Mouse (Mus musculus): ENCODE data around the gene Alg14. TPM values are rescaled to one million over a fixed set of nuclear protein-coding genes. Genes with fewer than 3 reads are reported as not detected.

The Alg14 gene
- polyA plus RNA-seq, 1 experiment: 24.5 TPM

GRCm38 (mm10) chr3:121272577-121272976 lies 19.0 kb upstream of the Alg14 start:
- DNase-seq: no peak
- TF ChIP-seq POLR2A (IDR thresholded peaks at IDR 0.05; ENCODE audit: borderline replicate concordance, extremely low read depth, low read depth, low read length): no peak
- no peak for TF ChIP-seq CTCF (IDR thresholded peaks at IDR 0.05; ENCODE audit: insufficient read depth, low read length)
- Histone ChIP-seq H3K4me3 (replicated peaks; ENCODE audit: extremely low read depth, low read depth, low read length) (no peak overlapping the region), H3K4me1 (ENCODE audit: control insufficient read depth, insufficient read depth, low read length) (no peaks in the 10 kb centered on the region)
- 81% methylated on average over 2 of the region's 2 CpGs for WGBS

- 91% methylated on average over 2 of the region's 2 CpGs for WGBS
- H3K4me1 ChIP-seq (ENCODE audit: control insufficient read depth, insufficient read depth, low read length): no peaks in the 10 kb centered on the region
- TF ChIP-seq CTCF (IDR thresholded peaks at IDR 0.05; ENCODE audit: insufficient read depth, low read length) (no peak), POLR2A (IDR thresholded peaks at IDR 0.05; ENCODE audit: borderline replicate concordance, extremely low read depth, low read depth, low read length) (no peak)
- DNase-seq: no peak
- H3K4me3 ChIP-seq (replicated peaks; ENCODE audit: extremely low read depth, low read depth, low read length): no peak overlapping the region
Observed at GRCm38 (mm10) chr3:121274010-121274409, 17.6 kb upstream of the Alg14 start.

GRCm38 (mm10) chr3:121277009-121277408 lies 14.6 kb upstream of the Alg14 start:
- 67% methylated on average over 4 of the region's 4 CpGs for WGBS
- Histone ChIP-seq H3K4me1 (ENCODE audit: control insufficient read depth, insufficient read depth, low read length) (no peaks in the 10 kb centered on the region), H3K4me3 (replicated peaks; ENCODE audit: extremely low read depth, low read depth, low read length) (no peak overlapping the region)
- DNase-seq: no peak
- TF ChIP-seq POLR2A (IDR thresholded peaks at IDR 0.05; ENCODE audit: borderline replicate concordance, extremely low read depth, low read depth, low read length) (no peak), CTCF (IDR thresholded peaks at IDR 0.05; ENCODE audit: insufficient read depth, low read length) (no peak)

- DNase-seq: no peak
- no peak for TF ChIP-seq POLR2A (IDR thresholded peaks at IDR 0.05; ENCODE audit: borderline replicate concordance, extremely low read depth, low read depth, low read length)
- TF ChIP-seq CTCF (IDR thresholded peaks at IDR 0.05; ENCODE audit: insufficient read depth, low read length): no peak
- Histone ChIP-seq H3K4me3 (replicated peaks; ENCODE audit: extremely low read depth, low read depth, low read length) (no peak overlapping the region), H3K4me1 (ENCODE audit: control insufficient read depth, insufficient read depth, low read length) (no peaks in the 10 kb centered on the region)
- 70% methylated on average over 4 of the region's 4 CpGs for WGBS
Observed at GRCm38 (mm10) chr3:121277557-121277956, 14.0 kb upstream of the Alg14 start.

- H3K4me3 ChIP-seq (replicated peaks; ENCODE audit: extremely low read depth, low read depth, low read length): no peak overlapping the region
- WGBS: 88% methylated on average over 14 of the region's 14 CpGs
- no peak for DNase-seq
Observed at GRCm38 (mm10) chr3:121279679-121280078, 11.9 kb upstream of the Alg14 start.

GRCm38 (mm10) chr3:121282998-121283397 lies 8.6 kb upstream of the Alg14 start, which contains the start of gene Tmem56:
Tmem56 (minus strand) TSS chr3:121283098.
- 92% methylated on average over 4 of the region's 4 CpGs for WGBS
- TF ChIP-seq CTCF (IDR thresholded peaks at IDR 0.05; ENCODE audit: insufficient read depth, low read length) (no peak), POLR2A (IDR thresholded peaks at IDR 0.05; ENCODE audit: borderline replicate concordance, extremely low read depth, low read depth, low read length) (no peak)
- Histone ChIP-seq H3K4me1 (ENCODE audit: control insufficient read depth, insufficient read depth, low read length) (no peaks in the 10 kb centered on the region), H3K4me3 (replicated peaks; ENCODE audit: extremely low read depth, low read depth, low read length) (no peak within 1 kb of the TSS)
- no peak for DNase-seq

More at GRCm38 (mm10) chr3:121279679-121280078, 11.9 kb upstream of the Alg14 start:
- no peaks in the 10 kb centered on the region for H3K4me1 ChIP-seq (ENCODE audit: control insufficient read depth, insufficient read depth, low read length)
- TF ChIP-seq CTCF (IDR thresholded peaks at IDR 0.05; ENCODE audit: insufficient read depth, low read length) (no peak), POLR2A (IDR thresholded peaks at IDR 0.05; ENCODE audit: borderline replicate concordance, extremely low read depth, low read depth, low read length) (no peak)

- 79% methylated on average over 6 of the region's 6 CpGs for WGBS
- no peak for TF ChIP-seq CTCF (IDR thresholded peaks at IDR 0.05; ENCODE audit: insufficient read depth, low read length)
- TF ChIP-seq POLR2A (IDR thresholded peaks at IDR 0.05; ENCODE audit: borderline replicate concordance, extremely low read depth, low read depth, low read length): no peak
- Histone ChIP-seq H3K4me3 (replicated peaks; ENCODE audit: extremely low read depth, low read depth, low read length) (no peak overlapping the region), H3K4me1 (ENCODE audit: control insufficient read depth, insufficient read depth, low read length) (no peaks in the 10 kb centered on the region)
- no peak for DNase-seq
Observed at GRCm38 (mm10) chr3:121285219-121285618, 6.4 kb upstream of the Alg14 start.

GRCm38 (mm10) chr3:121287151-121287550 lies 4.4 kb upstream of the Alg14 start:
- DNase-seq: no peak
- WGBS: 99% methylated on average over 2 of the region's 2 CpGs
- Histone ChIP-seq H3K4me3 (replicated peaks; ENCODE audit: extremely low read depth, low read depth, low read length) (no peak overlapping the region), H3K4me1 (ENCODE audit: control insufficient read depth, insufficient read depth, low read length) (peaks cover 4% of the 10 kb centered on the region; the same call in 1 of the 2 replicates)
- TF ChIP-seq POLR2A (IDR thresholded peaks at IDR 0.05; ENCODE audit: borderline replicate concordance, extremely low read depth, low read depth, low read length) (no peak), CTCF (IDR thresholded peaks at IDR 0.05; ENCODE audit: insufficient read depth, low read length) (no peak)

- Histone ChIP-seq H3K4me1 (ENCODE audit: control insufficient read depth, insufficient read depth, low read length) (peaks cover 4% of the 10 kb centered on the region; the same call in 1 of the 2 replicates), H3K4me3 (replicated peaks; ENCODE audit: extremely low read depth, low read depth, low read length) (peak overlapping the region; percentile 17)
- TF ChIP-seq POLR2A (IDR thresholded peaks at IDR 0.05; ENCODE audit: borderline replicate concordance, extremely low read depth, low read depth, low read length) (no peak), CTCF (IDR thresholded peaks at IDR 0.05; ENCODE audit: insufficient read depth, low read length) (no peak)
- no peak for DNase-seq
- WGBS: 71% methylated on average over 8 of the region's 8 CpGs
Observed at GRCm38 (mm10) chr3:121290681-121291080, 892 bp upstream of the Alg14 start.

- no peak for DNase-seq
- H3K4me3 ChIP-seq (replicated peaks; ENCODE audit: extremely low read depth, low read depth, low read length): peak overlapping the region; percentile 54
- H3K4me1 ChIP-seq (ENCODE audit: control insufficient read depth, insufficient read depth, low read length): peaks cover 4% of the 10 kb centered on the region; the same call in 1 of the 2 replicates
- no peak for TF ChIP-seq POLR2A (IDR thresholded peaks at IDR 0.05; ENCODE audit: borderline replicate concordance, extremely low read depth, low read depth, low read length)
- no peak for TF ChIP-seq CTCF (IDR thresholded peaks at IDR 0.05; ENCODE audit: insufficient read depth, low read length)
- 4% methylated on average over 7 of the region's 7 CpGs for WGBS
Observed at GRCm38 (mm10) chr3:121291225-121291559, 381 bp upstream of the Alg14 start.

All from lung, adult 2 months (tissue).